Mouse (Mus musculus) myocyte (in vitro differentiated cells): ENCODE measurements at regions not wholly inside any gene's neighbourhood (a gene's known extent, or its start where the extent isn't known, plus 50 kb on each side); places are given as distances from the start of the nearest gene placed in this dataset.

Source experiments
- MYOD1 ChIP-seq, 3 experiments: IDR thresholded peaks; one replicate each; pipeline ENCODE4 v1.6.1; 2011; ENCODE audit warnings: control low read depth in 2 of 3, low read depth in 2 of 3, mild to moderate bottlenecking in 2 of 3, moderate library complexity in 1 of 3; ENCODE audit not compliant: insufficient read length in 2 of 3, control insufficient read depth in 1 of 3
- MYOG ChIP-seq, 3 experiments: IDR thresholded peaks; one replicate each; pipeline ENCODE4 v1.6.1; 2011; ENCODE audit warnings: control low read depth in 2 of 3, low read depth in 2 of 3, mild to moderate bottlenecking in 2 of 3; ENCODE audit not compliant: insufficient read length in 2 of 3, control insufficient read depth in 1 of 3, insufficient read depth in 1 of 3
- POLR2A ChIP-seq: IDR thresholded peaks from one replicate; pipeline ENCODE4 v1.6.1; 2011; ENCODE audit warnings: low read depth, mild to moderate bottlenecking, control low read depth, moderate library complexity; ENCODE audit not compliant: insufficient read length
- POLR2AphosphoS2 ChIP-seq: IDR thresholded peaks from one replicate; pipeline ENCODE4 v1.6.1; 2011; ENCODE audit warnings: low read depth, control low read depth; ENCODE audit not compliant: insufficient read length

DNA sequence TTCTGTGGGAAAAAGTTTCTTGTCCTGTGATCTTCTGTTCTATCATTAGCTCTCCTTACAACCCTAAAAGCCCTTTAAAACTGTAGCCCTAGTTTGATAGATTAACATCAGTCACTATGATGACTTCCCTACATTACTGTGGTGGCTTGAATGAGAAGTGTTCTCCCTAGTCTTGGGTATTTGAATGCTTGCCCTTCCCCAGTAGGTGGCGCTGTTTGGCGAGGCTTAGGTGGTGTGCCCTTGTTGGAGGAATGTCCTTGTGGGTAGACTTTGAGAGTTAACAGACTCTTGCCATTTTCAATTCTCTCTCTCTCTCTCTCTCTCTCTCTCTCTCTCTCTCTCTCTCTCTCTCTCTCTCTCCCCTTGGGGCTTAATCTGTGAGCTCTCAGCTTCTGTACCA lies 379.8 kb downstream of the Insc start:
- TF ChIP-seq POLR2A (no peak), POLR2AphosphoS2 (no peak), MYOG (IDR thresholded peaks at IDR 0.05; ENCODE audit: control insufficient read depth in 1 of 3, insufficient read depth in 1 of 3, insufficient read length in 2 of 3, low read depth in 2 of 3) (no peak), MYOD1 (IDR thresholded peaks at IDR 0.05; ENCODE audit: control insufficient read depth in 1 of 3, insufficient read length in 2 of 3, low read depth in 2 of 3) (no peak)
